Mouse (Mus musculus): ENCODE data around the gene Iqschfp.

GRCm38 (mm10) chr3:68583771-68584511 lies 691.9 kb downstream of the Iqschfp start:
- TF ChIP-seq EP300 (IDR thresholded peaks at IDR 0.05; ENCODE audit: low read depth) (no peak), CTCF (IDR thresholded peaks at IDR 0.05; ENCODE audit: low read depth) (no peak)
